Mouse (Mus musculus): Measurements from ENCODE around the gene Llph. TPM values are rescaled to one million over a fixed set of nuclear protein-coding genes. Genes with fewer than 3 reads are reported as not detected.

Gene Llph
- polyA plus RNA-seq, 1 experiment from 2014 or later = 31.8 TPM

DNA sequence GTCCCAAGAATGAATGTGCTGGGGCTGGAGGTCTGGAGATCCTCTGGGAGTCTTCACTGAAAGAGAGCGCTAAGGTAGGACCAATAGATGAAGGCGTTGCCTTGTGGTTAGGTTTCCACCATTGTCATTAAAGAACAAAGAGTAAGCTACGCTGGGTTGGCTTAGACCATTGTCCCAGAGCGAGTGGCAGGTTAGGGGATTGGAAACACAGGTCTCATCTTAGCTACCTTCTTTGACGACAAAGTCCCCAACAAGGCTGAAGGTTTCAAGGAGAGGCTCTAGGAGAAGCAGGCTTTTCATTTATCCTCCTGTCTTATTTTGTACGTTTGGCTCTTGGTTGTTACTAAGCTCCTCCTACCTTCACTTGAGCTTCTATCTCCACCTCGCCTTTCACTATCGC, 11.4 kb downstream of the Llph start:
- no peak overlapping the region for H3K27ac ChIP-seq (ENCODE audit: low read length)
- H3K4me3 ChIP-seq (ENCODE audit: low read depth, low read length) = no peak overlapping the region
- H3K4me2 ChIP-seq (ENCODE audit: low read length) = no peak overlapping the region
- 86% methylated on average over 8 of the region's 8 CpGs for WGBS
- H3K9ac ChIP-seq (ENCODE audit: low read depth, low read length) = no peak overlapping the region
- no peaks in the 10 kb centered on the region for H3K9me3 ChIP-seq (replicated peaks; ENCODE audit: control insufficient read depth, low read length, poor library complexity, severe bottlenecking)
- no peaks in the 10 kb centered on the region for H3K36me3 ChIP-seq (ENCODE audit: control insufficient read depth, insufficient read depth, low read length)
- no peaks in the 10 kb centered on the region for H3K4me1 ChIP-seq (ENCODE audit: control insufficient read depth, insufficient read depth, low read length)
- no peak for ATAC-seq
- H3K27me3 ChIP-seq (ENCODE audit: control insufficient read depth, insufficient read depth, low read depth, low read length) = no peaks in the 10 kb centered on the region

DNA sequence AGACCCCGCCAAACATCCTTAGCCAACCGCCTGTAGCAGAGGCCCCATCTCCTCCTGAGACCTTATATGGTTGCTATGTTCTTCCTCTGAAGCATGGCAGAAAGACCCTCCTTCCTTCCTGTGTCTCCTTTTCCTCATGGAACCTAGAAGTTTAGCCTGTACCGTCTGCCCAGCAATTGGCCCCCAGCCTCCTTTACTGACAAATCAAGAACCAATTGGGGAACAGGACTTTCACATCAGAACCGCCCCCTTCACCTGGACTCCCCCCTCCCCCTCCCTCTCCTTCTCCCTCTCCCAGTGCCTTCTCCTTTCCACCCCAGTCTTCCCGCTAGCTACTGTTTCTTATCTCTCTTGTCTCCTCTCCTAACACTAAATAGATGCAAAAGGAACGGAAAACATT, 12.6 kb downstream of the Llph start:
- no peak for ATAC-seq
- WGBS = 64% methylated on average over 6 of the region's 6 CpGs
- no peak overlapping the region for H3K27ac ChIP-seq (ENCODE audit: low read length)
- H3K4me1 ChIP-seq (ENCODE audit: control insufficient read depth, insufficient read depth, low read length) = no peaks in the 10 kb centered on the region
- H3K4me3 ChIP-seq (ENCODE audit: low read depth, low read length) = no peak overlapping the region
- H3K36me3 ChIP-seq (ENCODE audit: control insufficient read depth, insufficient read depth, low read length) = no peaks in the 10 kb centered on the region
- no peak overlapping the region for H3K9ac ChIP-seq (ENCODE audit: low read depth, low read length)
- no peaks in the 10 kb centered on the region for H3K27me3 ChIP-seq (ENCODE audit: control insufficient read depth, insufficient read depth, low read depth, low read length)
- no peak overlapping the region for H3K4me2 ChIP-seq (ENCODE audit: low read length)
- no peaks in the 10 kb centered on the region for H3K9me3 ChIP-seq (replicated peaks; ENCODE audit: control insufficient read depth, low read length, poor library complexity, severe bottlenecking)

DNA sequence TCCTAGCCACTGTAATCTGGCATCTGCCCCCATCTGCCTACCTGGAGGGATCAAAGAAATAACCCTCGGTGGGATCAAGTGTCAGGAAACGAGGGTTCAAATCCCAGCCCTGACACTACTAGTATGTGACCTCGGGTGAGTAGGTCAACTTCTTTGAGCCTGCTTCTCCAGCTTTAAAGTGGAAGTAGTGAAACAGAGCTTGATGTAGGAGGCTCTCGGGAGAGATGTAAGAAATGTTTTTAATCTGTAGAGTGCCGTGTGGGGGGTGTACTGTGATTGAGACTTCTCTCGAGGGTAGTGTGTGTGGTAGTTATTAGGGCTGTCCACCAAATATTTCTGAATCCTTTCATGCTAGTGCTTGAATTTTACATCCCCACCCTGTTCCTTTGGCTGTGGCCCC, 15.6 kb downstream of the Llph start:
- ATAC-seq = no peak
- no peaks in the 10 kb centered on the region for H3K27me3 ChIP-seq (ENCODE audit: control insufficient read depth, insufficient read depth, low read depth, low read length)
- no peak overlapping the region for H3K4me3 ChIP-seq (ENCODE audit: low read depth, low read length)
- H3K9me3 ChIP-seq (replicated peaks; ENCODE audit: control insufficient read depth, low read length, poor library complexity, severe bottlenecking) = no peaks in the 10 kb centered on the region
- WGBS = 65% methylated on average over 6 of the region's 6 CpGs
- H3K4me1 ChIP-seq (ENCODE audit: control insufficient read depth, insufficient read depth, low read length) = no peaks in the 10 kb centered on the region
- no peak overlapping the region for H3K9ac ChIP-seq (ENCODE audit: low read depth, low read length)
- H3K36me3 ChIP-seq (ENCODE audit: control insufficient read depth, insufficient read depth, low read length) = no peaks in the 10 kb centered on the region
- H3K27ac ChIP-seq (ENCODE audit: low read length) = no peak overlapping the region
- no peak overlapping the region for H3K4me2 ChIP-seq (ENCODE audit: low read length)

DNA sequence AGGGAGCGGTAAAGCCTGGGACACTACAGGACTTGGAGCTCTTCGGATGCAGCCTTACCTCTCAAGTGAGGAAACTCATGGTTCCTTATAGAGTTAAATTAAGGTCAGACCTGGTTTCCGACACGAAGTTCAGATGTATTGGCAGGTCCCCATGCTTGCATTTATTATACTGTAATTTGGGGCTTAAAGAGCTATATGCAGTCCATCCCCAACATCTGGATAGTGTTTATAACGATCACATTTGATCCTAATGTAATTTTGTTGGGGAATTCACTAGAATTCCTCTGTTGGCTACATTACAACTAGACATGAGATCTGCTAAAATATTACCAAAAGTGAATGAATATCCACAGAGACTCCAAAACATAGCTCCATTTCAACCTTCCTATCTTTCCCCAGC, 18.8 kb downstream of the Llph start:
- Histone ChIP-seq H3K27me3 (ENCODE audit: control insufficient read depth, insufficient read depth, low read depth, low read length) (no peaks in the 10 kb centered on the region), H3K4me2 (ENCODE audit: low read length) (no peak overlapping the region), H3K9me3 (replicated peaks; ENCODE audit: control insufficient read depth, low read length, poor library complexity, severe bottlenecking) (no peaks in the 10 kb centered on the region), H3K4me3 (ENCODE audit: low read depth, low read length) (no peak overlapping the region), H3K9ac (ENCODE audit: low read depth, low read length) (no peak overlapping the region), H3K27ac (ENCODE audit: low read length) (no peak overlapping the region), H3K36me3 (ENCODE audit: control insufficient read depth, insufficient read depth, low read length) (no peaks in the 10 kb centered on the region), H3K4me1 (ENCODE audit: control insufficient read depth, insufficient read depth, low read length) (no peaks in the 10 kb centered on the region)
- no peak for ATAC-seq
- 87% methylated on average over 5 of the region's 5 CpGs for WGBS

DNA sequence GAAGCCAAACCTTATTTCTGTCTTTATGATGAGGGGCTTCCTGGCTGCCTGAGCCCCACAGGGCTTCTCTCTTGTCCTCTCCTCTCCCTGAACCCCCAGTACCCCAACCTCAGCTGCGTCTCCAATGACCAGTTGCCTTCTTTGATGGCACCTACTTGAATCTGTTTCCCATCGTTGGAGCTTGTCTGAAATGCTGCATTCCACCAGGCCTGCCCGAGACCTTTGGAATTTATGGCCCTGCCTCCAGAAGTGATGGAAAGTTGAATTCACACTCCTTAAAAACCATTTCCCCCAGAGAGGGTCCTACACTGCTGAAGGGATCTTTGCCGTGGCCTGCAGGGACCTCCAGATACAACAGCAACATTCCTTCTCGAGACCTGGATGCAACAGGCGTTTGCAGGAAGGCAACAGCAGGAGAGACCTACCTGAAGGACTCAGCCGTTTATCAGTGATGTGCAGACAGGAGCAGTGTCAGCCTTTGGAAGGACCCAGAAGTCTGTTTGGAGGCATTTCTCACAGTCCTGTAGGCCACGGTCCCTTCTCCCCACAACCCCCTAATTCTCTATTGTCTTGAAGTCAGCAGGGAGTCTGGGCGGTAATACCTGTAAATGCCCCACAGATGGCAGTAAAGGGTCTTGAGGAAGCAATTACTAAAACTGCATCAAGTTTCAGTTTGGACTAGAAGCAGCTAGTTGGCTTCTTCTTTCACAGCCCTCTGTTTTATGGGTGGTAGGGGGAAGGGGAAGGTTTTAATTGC, 20.3 kb downstream of the Llph start:
- H3K36me3 ChIP-seq (ENCODE audit: control insufficient read depth, insufficient read depth, low read length) = no peaks in the 10 kb centered on the region
- H3K4me3 ChIP-seq (ENCODE audit: low read depth, low read length) = no peak overlapping the region
- no peak overlapping the region for H3K9ac ChIP-seq (ENCODE audit: low read depth, low read length)
- H3K4me2 ChIP-seq (ENCODE audit: low read length) = no peak overlapping the region
- ATAC-seq = no peak
- H3K4me1 ChIP-seq (ENCODE audit: control insufficient read depth, insufficient read depth, low read length) = no peaks in the 10 kb centered on the region
- 56% methylated on average over 9 of the region's 9 CpGs for WGBS
- no peaks in the 10 kb centered on the region for H3K27me3 ChIP-seq (ENCODE audit: control insufficient read depth, insufficient read depth, low read depth, low read length)
- no peaks in the 10 kb centered on the region for H3K9me3 ChIP-seq (replicated peaks; ENCODE audit: control insufficient read depth, low read length, poor library complexity, severe bottlenecking)
- H3K27ac ChIP-seq (ENCODE audit: low read length) = no peak overlapping the region

- no peak overlapping the region for H3K9ac ChIP-seq (ENCODE audit: low read depth, low read length)
- H3K4me2 ChIP-seq (ENCODE audit: low read length) = no peak overlapping the region
- no peaks in the 10 kb centered on the region for H3K27me3 ChIP-seq (ENCODE audit: control insufficient read depth, insufficient read depth, low read depth, low read length)
- no peaks in the 10 kb centered on the region for H3K4me1 ChIP-seq (ENCODE audit: control insufficient read depth, insufficient read depth, low read length)
- ATAC-seq = no peak
- no peaks in the 10 kb centered on the region for H3K9me3 ChIP-seq (replicated peaks; ENCODE audit: control insufficient read depth, low read length, poor library complexity, severe bottlenecking)
- H3K4me3 ChIP-seq (ENCODE audit: low read depth, low read length) = no peak overlapping the region
- 60% methylated on average over 11 of the region's 11 CpGs for WGBS
- no peak overlapping the region for H3K27ac ChIP-seq (ENCODE audit: low read length)
- no peaks in the 10 kb centered on the region for H3K36me3 ChIP-seq (ENCODE audit: control insufficient read depth, insufficient read depth, low read length)
Observed at GRCm38 (mm10) chr10:120250911-120251683, 24.2 kb downstream of the Llph start.

DNA sequence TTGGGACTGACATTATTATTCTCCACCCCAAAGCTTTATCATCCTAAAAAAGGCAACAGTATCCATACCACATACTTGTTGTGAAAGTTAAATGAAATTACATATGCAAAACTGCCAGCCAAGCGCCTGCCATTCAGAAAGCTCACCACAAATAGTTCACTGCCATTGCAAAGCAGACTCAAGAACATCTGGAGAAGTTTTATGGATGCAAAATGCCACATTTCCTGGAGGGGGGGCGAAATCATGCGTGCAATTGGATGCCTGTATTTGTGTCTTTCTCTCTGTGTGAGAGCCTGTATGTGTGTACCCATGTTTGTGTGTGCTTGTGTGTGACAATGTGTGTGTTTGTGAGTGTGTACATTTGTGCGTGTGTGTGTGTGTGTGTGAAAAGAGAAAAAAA, 24.9 kb downstream of the Llph start:
- H3K4me2 ChIP-seq (ENCODE audit: low read length) = no peak overlapping the region
- no peak for ATAC-seq

GRCm38 (mm10) chr10:120252800-120253199, 25.9 kb downstream of the Llph start:
- WGBS = 41% methylated on average over 8 of the region's 8 CpGs
- no peak overlapping the region for H3K4me3 ChIP-seq (ENCODE audit: low read depth, low read length)
- no peak overlapping the region for H3K9ac ChIP-seq (ENCODE audit: low read depth, low read length)
- no peaks in the 10 kb centered on the region for H3K36me3 ChIP-seq (ENCODE audit: control insufficient read depth, insufficient read depth, low read length)
- no peak for ATAC-seq
- no peaks in the 10 kb centered on the region for H3K4me1 ChIP-seq (ENCODE audit: control insufficient read depth, insufficient read depth, low read length)
- H3K4me2 ChIP-seq (ENCODE audit: low read length) = no peak overlapping the region
- H3K27ac ChIP-seq (ENCODE audit: low read length) = no peak overlapping the region
- no peaks in the 10 kb centered on the region for H3K27me3 ChIP-seq (ENCODE audit: control insufficient read depth, insufficient read depth, low read depth, low read length)
- H3K9me3 ChIP-seq (replicated peaks; ENCODE audit: control insufficient read depth, low read length, poor library complexity, severe bottlenecking) = no peaks in the 10 kb centered on the region

More for the DNA sequence above, 24.9 kb downstream of the Llph start:
- Histone ChIP-seq H3K27ac (ENCODE audit: low read length) (no peak overlapping the region), H3K9ac (ENCODE audit: low read depth, low read length) (no peak overlapping the region), H3K4me1 (ENCODE audit: control insufficient read depth, insufficient read depth, low read length) (no peaks in the 10 kb centered on the region), H3K27me3 (ENCODE audit: control insufficient read depth, insufficient read depth, low read depth, low read length) (no peaks in the 10 kb centered on the region), H3K9me3 (replicated peaks; ENCODE audit: control insufficient read depth, low read length, poor library complexity, severe bottlenecking) (no peaks in the 10 kb centered on the region), H3K36me3 (ENCODE audit: control insufficient read depth, insufficient read depth, low read length) (no peaks in the 10 kb centered on the region), H3K4me3 (ENCODE audit: low read depth, low read length) (no peak overlapping the region)
- WGBS = 96% methylated on average over 4 of the region's 4 CpGs

DNA sequence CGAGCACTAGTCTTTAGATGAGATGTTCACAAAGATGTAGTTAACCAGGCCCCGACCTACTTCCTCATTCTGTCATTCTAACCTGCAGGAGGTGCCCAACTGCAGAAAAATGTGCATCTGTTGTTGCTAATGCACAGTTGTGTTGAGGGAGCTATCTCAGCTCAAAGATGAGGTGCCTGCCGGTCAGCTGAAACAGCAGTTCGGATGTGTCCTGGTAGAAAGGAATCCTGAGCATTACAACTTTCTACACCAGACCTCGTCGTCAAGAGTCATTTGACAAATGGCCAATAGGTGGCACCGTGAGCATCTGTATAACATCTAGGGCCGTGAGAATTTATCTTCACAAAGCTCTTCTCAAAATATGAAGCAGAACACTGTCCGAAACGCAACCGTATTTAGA, 30.4 kb downstream of the Llph start:
- no peak for ATAC-seq
- Histone ChIP-seq H3K27me3 (ENCODE audit: control insufficient read depth, insufficient read depth, low read depth, low read length) (no peaks in the 10 kb centered on the region), H3K4me1 (ENCODE audit: control insufficient read depth, insufficient read depth, low read length) (no peaks in the 10 kb centered on the region), H3K36me3 (ENCODE audit: control insufficient read depth, insufficient read depth, low read length) (no peaks in the 10 kb centered on the region), H3K4me2 (ENCODE audit: low read length) (no peak overlapping the region), H3K4me3 (ENCODE audit: low read depth, low read length) (no peak overlapping the region), H3K27ac (ENCODE audit: low read length) (no peak overlapping the region), H3K9ac (ENCODE audit: low read depth, low read length) (no peak overlapping the region), H3K9me3 (replicated peaks; ENCODE audit: control insufficient read depth, low read length, poor library complexity, severe bottlenecking) (no peaks in the 10 kb centered on the region)
- WGBS = 31% methylated on average over 11 of the region's 11 CpGs

All from midbrain, embryonic 16.5 days (tissue).